Mouse (Mus musculus) ES-Bruce4 (cell line): ENCODE results near the gene Evl. TPM values are rescaled to one million over a fixed set of nuclear protein-coding genes. Genes with fewer than 3 reads are reported as not detected.

ENCODE experiments used
- H3K27ac ChIP-seq: 2 replicates; pipeline ENCODE4 v1.5.1; 2012; ENCODE audit warnings: low read length, inconsistent platforms; ENCODE audit not compliant: insufficient read depth
- H3K27me3 ChIP-seq: 2 replicates; pipeline ENCODE4 v1.6.1; 2012; ENCODE audit warnings: mild to moderate bottlenecking, low read length, inconsistent platforms; ENCODE audit not compliant: control insufficient read depth, poor library complexity, insufficient read depth, severe bottlenecking
- H3K36me3 ChIP-seq: 2 replicates; pipeline ENCODE4 v1.6.1; 2012; ENCODE audit warnings: inconsistent platforms, mild to moderate bottlenecking, low read length, moderate library complexity; ENCODE audit not compliant: control insufficient read depth, poor library complexity, insufficient read depth, severe bottlenecking
- H3K4me1 ChIP-seq: one replicate; pipeline ENCODE4 v1.8.1; 2011; ENCODE audit warnings: low read length; ENCODE audit not compliant: control insufficient read depth, insufficient read depth
- H3K4me3 ChIP-seq: 2 replicates; pipeline ENCODE4 v1.5.1; 2011; ENCODE audit warnings: low read depth, mild to moderate bottlenecking, low read length
- H3K9ac ChIP-seq: 2 replicates; pipeline ENCODE4 v1.6.1; 2012; ENCODE audit warnings: low read depth, mild to moderate bottlenecking, inconsistent platforms; ENCODE audit not compliant: poor library complexity, severe bottlenecking
- H3K9me3 ChIP-seq: replicated peaks from 2 replicates; pipeline ENCODE4 v1.6.1; 2012; ENCODE audit warnings: mild to moderate bottlenecking, low read length, inconsistent platforms; ENCODE audit not compliant: control insufficient read depth, poor library complexity, insufficient read depth, severe bottlenecking
- CTCF ChIP-seq: IDR thresholded peaks from one replicate; pipeline ENCODE4 v1.8.1; 2011; ENCODE audit warnings: low read depth, low read length
- EP300 ChIP-seq: IDR thresholded peaks from 2 replicates; pipeline ENCODE4 v1.6.1; 2011; ENCODE audit warnings: low read depth, low read length; ENCODE audit not compliant: insufficient read depth
- POLR2A ChIP-seq: IDR thresholded peaks from one replicate; pipeline ENCODE4 v1.8.1; 2011; ENCODE audit warnings: low read length; ENCODE audit not compliant: insufficient read depth
- polyA plus RNA-seq: library from polyadenylated mRNA; stranded (reverse); fragments of >200 nt; gene quantifications from 2 replicates; pipeline ENCODE4 v1.2.4, GENCODE M21; 2011; ENCODE audit warnings: low read depth; ENCODE audit not compliant: missing spikeins, insufficient read depth, insufficient read length

Gene Evl
- polyA plus RNA-seq, 1 experiment = 40.5 TPM

DNA sequence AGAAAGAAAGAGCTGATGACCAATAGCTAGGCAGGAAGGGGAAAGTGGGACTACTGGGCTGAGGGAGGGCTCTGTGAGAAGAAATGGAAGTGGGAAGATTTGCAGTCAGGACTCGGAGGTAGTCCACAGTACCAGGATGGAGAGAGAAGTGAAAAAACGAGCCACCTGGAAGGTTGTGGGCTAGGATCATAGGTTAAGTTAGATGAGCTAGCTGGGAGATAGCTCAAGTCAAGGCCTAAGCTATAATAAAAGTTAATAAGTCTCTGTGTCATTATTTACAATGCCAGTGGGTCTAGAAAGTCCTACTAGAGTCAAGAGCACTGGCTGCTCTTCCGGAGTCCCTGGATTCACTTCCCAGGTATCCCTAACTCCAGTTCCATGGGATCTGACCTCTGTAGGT, 164.0 kb downstream of the Evl start:
- Histone ChIP-seq H3K9ac (no peak overlapping the region), H3K36me3 (no peaks in the 10 kb centered on the region), H3K4me1 (no peaks in the 10 kb centered on the region), H3K27me3 (no peaks in the 10 kb centered on the region; the same call in 1 of the 2 replicates), H3K4me3 (no peak overlapping the region), H3K9me3 (no peaks in the 10 kb centered on the region; the same call in 1 of the 2 replicates), H3K27ac (no peak overlapping the region)
- no peak for TF ChIP-seq EP300
- TF ChIP-seq POLR2A = no peak
- no peak for TF ChIP-seq CTCF

DNA sequence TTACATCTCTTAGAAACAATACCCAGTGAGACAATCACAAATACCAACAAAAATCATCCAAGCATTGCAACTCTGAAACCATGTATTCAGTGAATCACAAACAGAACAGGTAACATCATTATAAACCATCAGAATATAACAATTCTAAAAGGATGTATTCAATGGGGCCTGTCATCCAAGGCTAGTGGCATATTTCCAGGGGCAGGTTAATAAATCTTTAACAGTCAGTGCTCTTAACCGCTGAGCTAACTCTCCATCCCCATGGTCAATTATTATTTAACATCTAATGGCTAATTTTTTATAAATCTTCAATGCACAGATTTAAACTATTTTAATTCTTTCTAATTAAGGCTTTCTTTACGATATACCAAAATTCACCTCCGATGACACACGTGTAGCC, 167.9 kb downstream of the Evl start:
- no peak for TF ChIP-seq CTCF
- TF ChIP-seq POLR2A = no peak
- TF ChIP-seq EP300 = no peak
- H3K9me3 ChIP-seq = peaks cover 9% of the 10 kb centered on the region
- H3K27me3 ChIP-seq = no peaks in the 10 kb centered on the region; the same call in 1 of the 2 replicates
- no peak overlapping the region for H3K9ac ChIP-seq
- no peak overlapping the region for H3K4me3 ChIP-seq
- H3K27ac ChIP-seq = no peak overlapping the region
- no peaks in the 10 kb centered on the region for H3K4me1 ChIP-seq
- no peaks in the 10 kb centered on the region for H3K36me3 ChIP-seq

DNA sequence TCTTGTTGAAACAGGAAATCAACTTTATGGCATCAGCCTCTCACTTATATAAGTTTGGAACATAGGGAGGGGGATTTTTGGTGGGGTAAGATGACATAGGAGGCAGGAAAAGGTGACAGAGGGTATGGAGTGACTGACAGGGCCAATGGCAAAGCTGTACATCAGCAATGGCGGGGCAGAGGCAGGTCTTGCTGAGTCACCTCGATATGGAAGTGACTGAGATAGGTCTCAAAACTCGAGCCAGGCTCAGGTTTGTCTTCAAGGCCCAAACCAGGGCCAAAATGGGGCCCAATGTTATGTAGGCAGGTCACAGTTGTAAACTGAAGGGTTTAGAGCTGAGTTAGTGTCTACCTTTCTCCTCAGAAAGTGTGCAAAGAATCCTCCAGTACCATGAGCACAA, 169.3 kb downstream of the Evl start:
- Histone ChIP-seq H3K27me3 (no peaks in the 10 kb centered on the region), H3K4me3 (no peak overlapping the region), H3K36me3 (no peaks in the 10 kb centered on the region), H3K9ac (no peak overlapping the region), H3K9me3 (peaks cover 9% of the 10 kb centered on the region), H3K27ac (no peak overlapping the region), H3K4me1 (no peaks in the 10 kb centered on the region)
- no peak for TF ChIP-seq CTCF
- TF ChIP-seq EP300 = no peak
- no peak for TF ChIP-seq POLR2A

DNA sequence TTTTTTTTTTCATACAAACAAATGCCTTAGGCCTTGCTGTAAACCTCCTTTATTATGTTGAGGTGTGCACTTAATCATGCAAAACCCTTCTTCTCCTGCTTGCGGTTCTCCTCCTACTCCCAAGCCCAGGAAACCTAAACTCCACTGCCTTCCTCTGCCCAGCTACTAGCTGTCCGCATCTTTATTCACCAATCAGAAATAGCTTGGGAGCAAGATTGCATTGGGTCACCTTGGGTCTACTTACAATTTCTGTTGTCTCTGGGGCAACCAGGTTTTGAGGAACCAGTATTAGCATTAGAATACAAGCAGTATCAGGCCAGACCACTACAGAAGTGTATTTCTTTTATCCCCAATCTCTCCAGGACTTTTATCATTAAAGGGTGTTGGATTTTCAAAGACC, 179.9 kb downstream of the Evl start:
- peak overlapping the region; percentile 54; the same call in 1 of the 2 replicates for H3K27ac ChIP-seq

DNA sequence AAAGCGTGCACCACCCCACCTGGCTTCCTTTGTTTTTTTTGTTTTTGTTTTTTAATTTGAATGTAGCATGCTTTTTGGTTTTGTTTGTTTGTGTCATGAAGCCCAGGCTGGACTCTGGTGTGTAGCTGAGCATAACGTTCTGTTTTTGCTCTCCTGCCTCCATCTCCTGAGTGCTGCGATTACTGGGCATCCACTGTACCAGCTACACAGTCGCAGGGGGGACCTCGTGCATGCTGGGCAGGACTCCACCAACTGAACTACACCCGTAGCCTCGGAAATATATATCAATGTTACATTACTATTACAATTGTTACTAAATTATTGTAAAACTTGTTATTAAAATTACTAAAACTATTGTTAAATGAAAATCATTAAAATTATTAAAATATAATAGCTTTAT, 183.3 kb downstream of the Evl start:
- no peaks in the 10 kb centered on the region for H3K9me3 ChIP-seq
- no peak overlapping the region for H3K4me3 ChIP-seq
- no peaks in the 10 kb centered on the region for H3K4me1 ChIP-seq
- TF ChIP-seq POLR2A = no peak
- TF ChIP-seq EP300 = no peak
- no peak for TF ChIP-seq CTCF
- H3K27me3 ChIP-seq = no peaks in the 10 kb centered on the region
- H3K36me3 ChIP-seq = no peaks in the 10 kb centered on the region
- no peak overlapping the region for H3K27ac ChIP-seq
- H3K9ac ChIP-seq = no peak overlapping the region

More for the DNA sequence above, 179.9 kb downstream of the Evl start:
- Histone ChIP-seq H3K27me3 (no peaks in the 10 kb centered on the region), H3K4me3 (no peak overlapping the region), H3K4me1 (no peaks in the 10 kb centered on the region), H3K36me3 (no peaks in the 10 kb centered on the region), H3K9me3 (no peaks in the 10 kb centered on the region), H3K9ac (no peak overlapping the region)
- no peak for TF ChIP-seq EP300
- TF ChIP-seq CTCF = no peak
- no peak for TF ChIP-seq POLR2A

Other genes starting within 250 kb of the Evl start
- 0.82 and 1.1 TPM in 2 replicates for gene Hhipl1, start 248.4 kb upstream of the Evl start, polyA plus RNA-seq
- 1.0 and 1.6 TPM in 2 replicates for gene Cyp46a1, start 220.3 kb upstream of the Evl start, polyA plus RNA-seq
- gene Eml1, start 183.8 kb upstream of the Evl start, polyA plus RNA-seq = 9.4 and 9.5 TPM in 2 replicates
- not detected in 2 replicates for gene Degs2, start 147.6 kb downstream of the Evl start, polyA plus RNA-seq
- 121 and 124 TPM in 2 replicates for gene Yy1, start 238.3 kb downstream of the Evl start, polyA plus RNA-seq